Mouse (Mus musculus): ENCODE results near the gene Arhgap8.

DNA sequence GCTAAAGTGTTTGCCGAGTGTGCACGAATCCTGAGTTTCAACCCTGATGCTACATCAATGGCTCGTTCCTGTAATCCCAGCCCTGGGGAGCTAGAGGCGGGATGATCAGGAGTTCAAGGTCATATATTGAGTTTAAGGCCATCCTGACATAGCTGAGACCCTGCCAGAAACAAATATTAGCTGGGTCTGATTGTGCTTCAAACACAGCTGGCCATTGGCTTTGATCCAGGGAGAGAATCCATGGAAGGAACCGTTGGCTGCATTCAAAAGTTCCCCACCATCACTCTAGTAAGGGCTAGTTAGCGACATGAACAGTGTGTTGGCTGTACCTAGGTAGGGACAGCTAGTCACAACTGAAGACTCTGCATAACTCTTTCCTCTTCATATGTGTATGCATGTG is 30.5 kb upstream of the Arhgap8 start:
- TF ChIP-seq POLR2A (IDR thresholded peaks at IDR 0.05; ENCODE audit: low read depth, low read length), result no peak
- no peak for TF ChIP-seq CTCF (IDR thresholded peaks at IDR 0.05; ENCODE audit: extremely low read depth, insufficient read length, insufficient replicate concordance, low read depth, low read length)
